Mouse (Mus musculus) liver, embryonic 12.5 days (tissue): ENCODE results near the gene Pmis2. TPM values are rescaled to one million over a fixed set of nuclear protein-coding genes. Genes with fewer than 3 reads are reported as not detected.

Source experiments
- ATAC-seq: fragments of 200-750 bp; cut with Nextera tagmentation; 2 replicates; pipeline ENCODE4 v1.8.0; 2017; ENCODE audit warnings: moderate number of reproducible peaks, mild to moderate bottlenecking, moderate library complexity
- H3K27ac ChIP-seq: fragments of 300-500 bp; sonication (generic); 2 replicates; pipeline ENCODE4 v1.5.1; 2016; ENCODE audit warnings: mild to moderate bottlenecking
- H3K27me3 ChIP-seq: fragments of 300-500 bp; sonication (generic); replicated peaks from 2 replicates; pipeline ENCODE4 v1.6.1; 2016; ENCODE audit warnings: mild to moderate bottlenecking, moderate library complexity
- H3K36me3 ChIP-seq: fragments of 300-500 bp; sonication (generic); 2 replicates; pipeline ENCODE4 v1.6.1; 2016; ENCODE audit warnings: mild to moderate bottlenecking, moderate library complexity
- H3K4me1 ChIP-seq: fragments of 300-500 bp; sonication (generic); 2 replicates; pipeline ENCODE4 v1.6.1; 2016
- H3K4me2 ChIP-seq: fragments of 300-500 bp; sonication (generic); 2 replicates; pipeline ENCODE4 v1.6.1; 2016; ENCODE audit warnings: mild to moderate bottlenecking, moderate library complexity
- H3K4me3 ChIP-seq: fragments of 300-500 bp; sonication (generic); 2 replicates; pipeline ENCODE4 v1.5.1; 2016; ENCODE audit warnings: mild to moderate bottlenecking, moderate library complexity
- H3K9ac ChIP-seq: fragments of 300-500 bp; sonication (generic); 2 replicates; pipeline ENCODE4 v1.6.1; 2016; ENCODE audit warnings: mild to moderate bottlenecking, moderate library complexity
- H3K9me3 ChIP-seq: fragments of 300-500 bp; sonication (generic); replicated peaks from 2 replicates; pipeline ENCODE4 v1.6.1; 2016; ENCODE audit warnings: mild to moderate bottlenecking, moderate library complexity
- WGBS: fragments of 180-500 bp; shearing (Covaris S2); methylation state at CpG from one replicate; pipeline ENCODE4 v1.1.7; 2016; ENCODE audit not compliant: insufficient replicate concordance; 5-methylcytosine and 5-hydroxymethylcytosine counted together
- polyA plus RNA-seq: library from polyadenylated mRNA; unstranded; fragments of >200 nt; fragmentation: Nextera tagmentation; extraction: Ambion mirVana; gene quantifications from 2 replicates; pipeline ENCODE4 v1.2.1, GENCODE M21; 2016

The Pmis2 gene
- polyA plus RNA-seq, 1 experiment from 2014 or later, result not detected

DNA sequence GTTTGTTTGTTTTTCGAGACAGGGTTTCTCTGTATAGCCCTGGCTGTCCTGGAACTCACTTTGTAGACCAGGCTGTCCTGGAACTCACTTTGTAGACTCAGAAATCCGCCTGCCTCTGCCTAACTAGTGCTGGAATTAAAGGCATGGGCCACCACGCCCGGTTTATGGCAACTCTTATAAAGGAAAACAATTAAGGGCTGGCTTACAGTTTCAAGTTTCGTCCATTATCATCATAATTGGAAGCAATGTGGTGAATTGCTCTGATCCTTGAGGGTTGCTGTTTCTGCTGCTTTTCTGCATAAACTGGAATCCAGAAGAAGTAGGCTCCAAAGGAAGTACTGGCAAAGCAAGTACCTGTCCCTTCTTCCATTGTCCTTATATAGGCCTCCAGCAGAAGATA lies 44.8 kb downstream of the Pmis2 start:
- H3K27me3 ChIP-seq, result peaks cover 27% of the 10 kb centered on the region
- peaks cover 20% of the 10 kb centered on the region for H3K4me1 ChIP-seq
- H3K27ac ChIP-seq, result no peak overlapping the region
- H3K9me3 ChIP-seq, result no peaks in the 10 kb centered on the region
- H3K36me3 ChIP-seq, result peaks cover 32% of the 10 kb centered on the region
- 74% methylated on average over 5 of the region's 5 CpGs for WGBS
- H3K9ac ChIP-seq, result no peak overlapping the region
- ATAC-seq, result no peak
- no peak overlapping the region for H3K4me3 ChIP-seq
- peak overlapping the region; percentile 92 for H3K4me2 ChIP-seq

DNA sequence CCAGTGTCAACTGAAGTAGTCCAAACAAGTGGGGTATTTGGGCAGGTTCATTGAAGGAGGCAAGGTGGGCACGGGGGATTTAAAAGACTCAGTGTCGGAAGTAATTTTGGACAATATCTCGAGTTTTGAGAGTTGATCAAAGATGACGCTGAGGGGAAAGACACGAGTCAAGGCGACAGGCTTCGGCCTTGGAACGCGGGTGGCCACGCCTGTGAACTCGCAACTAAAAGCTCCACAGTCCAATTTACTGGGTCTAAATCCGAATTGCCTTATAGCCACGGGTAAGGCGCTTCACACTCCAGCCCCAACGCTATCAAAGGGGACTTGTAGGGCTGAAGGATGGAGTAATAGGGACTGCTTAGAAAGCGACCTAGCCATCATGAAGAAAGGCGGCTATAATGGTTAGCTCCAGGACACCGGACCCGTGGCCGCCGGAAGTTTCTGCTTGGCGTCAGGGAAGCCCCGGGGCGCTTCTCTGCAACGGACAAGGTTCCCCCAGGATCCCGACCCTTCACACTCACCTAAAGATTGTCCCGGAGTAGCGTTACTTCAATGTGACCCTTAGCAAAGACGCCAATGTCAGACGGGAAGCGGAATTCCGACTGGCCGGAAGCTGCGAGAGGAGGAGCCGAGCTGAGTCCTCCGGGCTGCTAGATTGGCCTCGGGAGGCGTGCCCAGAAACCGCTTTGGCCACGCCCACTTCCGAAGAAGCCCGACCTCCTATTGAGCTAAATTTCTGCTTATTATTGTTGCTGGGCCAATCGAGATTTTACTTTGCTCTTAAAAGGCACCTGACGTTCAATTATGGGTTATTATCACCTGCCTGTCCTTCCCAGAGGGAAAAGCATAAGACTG lies 45.6 kb downstream of the Pmis2 start, which contains the start of gene Cox6b1:
Gene Cox6b1, minus strand, starts transcription at position 622 of the 855 bp plus-strand sequence.
- Histone ChIP-seq H3K4me1 (peaks cover 20% of the 10 kb centered on the region), H3K27ac (peak within 1 kb of the TSS; percentile 74; the same call in 1 of the 2 replicates), H3K36me3 (peaks cover 38% of the 10 kb centered on the region), H3K9me3 (no peaks in the 10 kb centered on the region), H3K27me3 (peaks cover 19% of the 10 kb centered on the region; the same call in 1 of the 2 replicates), H3K9ac (peak within 1 kb of the TSS; percentile 91), H3K4me3 (peak within 1 kb of the TSS; percentile 91), H3K4me2 (peak within 1 kb of the TSS; percentile 92)
- 2% methylated on average over 44 of the region's 44 CpGs for WGBS
- ATAC-seq, result peak; percentile 88

Other genes starting within 250 kb of the Pmis2 start
- 1.5 and 2.1 TPM in 2 replicates for gene Nfkbid, start 249.9 kb downstream of the Pmis2 start, polyA plus RNA-seq
- 7.5 and 8.2 TPM in 2 replicates for gene Aplp1, start 226.1 kb downstream of the Pmis2 start, polyA plus RNA-seq
- gene Kirrel2, start 213.9 kb downstream of the Pmis2 start, polyA plus RNA-seq, result 0.05 and 0.17 TPM in 2 replicates
- gene Nphs1, start 213.3 kb downstream of the Pmis2 start, polyA plus RNA-seq, result 0.14 and 0.18 TPM in 2 replicates
- 21.1 and 22.3 TPM in 2 replicates for gene Prodh2, start 178.0 kb downstream of the Pmis2 start, polyA plus RNA-seq
- gene Arhgap33, start 136.5 kb downstream of the Pmis2 start, polyA plus RNA-seq, result 4.0 and 4.8 TPM in 2 replicates
- gene Hspb6, start 119.4 kb downstream of the Pmis2 start, polyA plus RNA-seq, result 5.0 and 5.4 TPM in 2 replicates
- gene Proser3, start 119.3 kb downstream of the Pmis2 start, polyA plus RNA-seq, result 5.3 and 5.6 TPM in 2 replicates
- 30.3 and 31.4 TPM in 2 replicates for gene Lin37, start 111.8 kb downstream of the Pmis2 start, polyA plus RNA-seq
- 51.9 and 55.1 TPM in 2 replicates for gene U2af1l4, start 108.3 kb downstream of the Pmis2 start, polyA plus RNA-seq
- 5.8 and 6.7 TPM in 2 replicates for gene Gm49396, start 108.3 kb downstream of the Pmis2 start, polyA plus RNA-seq
- 83.3 and 87.9 TPM in 2 replicates for gene Psenen, start 108.0 kb downstream of the Pmis2 start, polyA plus RNA-seq
- gene Igflr1, start 106.2 kb downstream of the Pmis2 start, polyA plus RNA-seq, result 3.0 and 3.9 TPM in 2 replicates
- 4.5 and 4.9 TPM in 2 replicates for gene Kmt2b, start 82.9 kb downstream of the Pmis2 start, polyA plus RNA-seq
- 0.17 and 0.20 TPM in 2 replicates for gene Zbtb32, start 72.7 kb downstream of the Pmis2 start, polyA plus RNA-seq
- gene Upk1a, start 58.8 kb downstream of the Pmis2 start, polyA plus RNA-seq, result 0.25 and 0.33 TPM in 2 replicates
- 691 and 732 TPM in 2 replicates for gene Cox6b1, start 45.5 kb downstream of the Pmis2 start, polyA plus RNA-seq
- 0.12 and 0.19 TPM in 2 replicates for gene Etv2, start 35.8 kb downstream of the Pmis2 start, polyA plus RNA-seq
- 83.1 and 83.5 TPM in 2 replicates for gene Rbm42, start 21.3 kb downstream of the Pmis2 start, polyA plus RNA-seq
- 47.8 and 50.4 TPM in 2 replicates for gene Haus5, start 6.6 kb downstream of the Pmis2 start, polyA plus RNA-seq
- gene 2200002J24Rik, start 27.3 kb upstream of the Pmis2 start, polyA plus RNA-seq, result 0.65 and 1.0 TPM in 2 replicates
- gene Atp4a, start 40.6 kb upstream of the Pmis2 start, polyA plus RNA-seq, result 1.8 and 1.9 TPM in 2 replicates
- 125 and 126 TPM in 2 replicates for gene Tmem147, start 57.9 kb upstream of the Pmis2 start, polyA plus RNA-seq
- gene Gapdhs, start 72.1 kb upstream of the Pmis2 start, polyA plus RNA-seq, result not detected in 2 replicates
- 0.19 and 0.41 TPM in 2 replicates for gene Sbsn, start 79.9 kb upstream of the Pmis2 start, polyA plus RNA-seq
- gene Dmkn, start 92.2 kb upstream of the Pmis2 start, polyA plus RNA-seq, result not detected in 2 replicates
- not detected in 2 replicates for gene Krtdap, start 116.3 kb upstream of the Pmis2 start, polyA plus RNA-seq
- gene Ffar2, start 152.2 kb upstream of the Pmis2 start, polyA plus RNA-seq, result 0.21 and 0.53 TPM in 2 replicates
- gene Ffar3, start 184.6 kb upstream of the Pmis2 start, polyA plus RNA-seq, result not detected in 2 replicates
- not detected in 2 replicates for gene Ffar1, start 190.0 kb upstream of the Pmis2 start, polyA plus RNA-seq
- gene Cd22, start 208.7 kb upstream of the Pmis2 start, polyA plus RNA-seq, result 0.21 and 0.38 TPM in 2 replicates
- gene Mag, start 243.3 kb upstream of the Pmis2 start, polyA plus RNA-seq, result 0.13 and 0.20 TPM in 2 replicates